Mouse (Mus musculus) embryonic facial prominence, embryonic 12.5 days (tissue): ENCODE measurements around the gene Akip1. TPM values are rescaled to one million over a fixed set of nuclear protein-coding genes. Genes with fewer than 3 reads are reported as not detected.

Source experiments
- ATAC-seq: fragments of 200-750 bp; cut with Nextera tagmentation; 2 replicates; pipeline ENCODE4 v1.8.0; 2017; ENCODE audit not compliant: insufficient number of reproducible peaks, insufficient read depth, low FRiP score, low TSS enrichment
- H3K27ac ChIP-seq: fragments of 300-500 bp; sonication (generic); 2 replicates; pipeline ENCODE4 v1.5.1; 2016; ENCODE audit warnings: mild to moderate bottlenecking
- H3K27me3 ChIP-seq: fragments of 300-500 bp; sonication (generic); 2 replicates; pipeline ENCODE4 v1.6.1; 2016; ENCODE audit warnings: mild to moderate bottlenecking, moderate library complexity
- H3K36me3 ChIP-seq: fragments of 300-500 bp; sonication (generic); 2 replicates; pipeline ENCODE4 v1.6.1; 2016; ENCODE audit warnings: mild to moderate bottlenecking
- H3K4me1 ChIP-seq: fragments of 300-500 bp; sonication (generic); 2 replicates; pipeline ENCODE4 v1.6.1; 2016
- H3K4me2 ChIP-seq: fragments of 300-500 bp; sonication (generic); replicated peaks from 2 replicates; pipeline ENCODE4 v1.6.1; 2016; ENCODE audit warnings: mild to moderate bottlenecking, moderate library complexity
- H3K4me3 ChIP-seq: fragments of 300-500 bp; sonication (generic); 2 replicates; pipeline ENCODE4 v1.5.1; 2016; ENCODE audit warnings: mild to moderate bottlenecking
- H3K9ac ChIP-seq: fragments of 300-500 bp; sonication (generic); 2 replicates; pipeline ENCODE4 v1.6.1; 2016; ENCODE audit warnings: mild to moderate bottlenecking, moderate library complexity
- H3K9me3 ChIP-seq: fragments of 300-500 bp; sonication (generic); 2 replicates; pipeline ENCODE4 v1.6.1; 2016; ENCODE audit warnings: mild to moderate bottlenecking, moderate library complexity
- WGBS: fragments of 180-500 bp; shearing (Covaris S2); methylation state at CpG from one replicate; pipeline ENCODE4 v1.1.7; 2016; 5-methylcytosine and 5-hydroxymethylcytosine counted together
- polyA plus RNA-seq: library from polyadenylated mRNA; unstranded; fragments of >200 nt; fragmentation: Nextera tagmentation; extraction: Ambion mirVana; gene quantifications from 2 replicates; pipeline ENCODE4 v1.2.1, GENCODE M21; 2016

Akip1 gene
- polyA plus RNA-seq, 1 experiment from 2014 or later: 27.7 TPM

GRCm38 (mm10) chr7:109708961-109709382 lies 5.5 kb downstream of the Akip1 start:
- 46% methylated on average over 3 of the region's 3 CpGs for WGBS
- ATAC-seq: no peak
- peak overlapping the region; percentile 60 for H3K27ac ChIP-seq
- no peaks in the 10 kb centered on the region for H3K9me3 ChIP-seq
- H3K9ac ChIP-seq: no peak overlapping the region
- peaks cover 6% of the 10 kb centered on the region; the same call in 1 of the 2 replicates for H3K4me1 ChIP-seq
- no peaks in the 10 kb centered on the region for H3K27me3 ChIP-seq
- H3K4me3 ChIP-seq: no peak overlapping the region
- H3K4me2 ChIP-seq: no peak overlapping the region
- peaks cover 23% of the 10 kb centered on the region for H3K36me3 ChIP-seq

- no peaks in the 10 kb centered on the region for H3K27me3 ChIP-seq
- H3K4me3 ChIP-seq: no peak overlapping the region
- 70% methylated on average over 1 of the region's 1 CpGs for WGBS
- ATAC-seq: no peak
- H3K36me3 ChIP-seq: peaks cover 23% of the 10 kb centered on the region
- H3K4me2 ChIP-seq: no peak overlapping the region
- no peaks in the 10 kb centered on the region for H3K9me3 ChIP-seq
- no peak overlapping the region for H3K27ac ChIP-seq
- peaks cover 6% of the 10 kb centered on the region; the same call in 1 of the 2 replicates for H3K4me1 ChIP-seq
- H3K9ac ChIP-seq: no peak overlapping the region
Measured at GRCm38 (mm10) chr7:109710069-109710468, 6.6 kb downstream of the Akip1 start.

GRCm38 (mm10) chr7:109712198-109712597 lies 8.7 kb downstream of the Akip1 start:
- H3K27ac ChIP-seq: no peak overlapping the region
- no peak overlapping the region for H3K4me2 ChIP-seq
- ATAC-seq: no peak
- no peaks in the 10 kb centered on the region for H3K27me3 ChIP-seq
- H3K9me3 ChIP-seq: no peaks in the 10 kb centered on the region
- H3K36me3 ChIP-seq: peaks cover 23% of the 10 kb centered on the region
- peaks cover 6% of the 10 kb centered on the region; the same call in 1 of the 2 replicates for H3K4me1 ChIP-seq
- 84% methylated on average over 7 of the region's 7 CpGs for WGBS
- no peak overlapping the region for H3K4me3 ChIP-seq
- no peak overlapping the region for H3K9ac ChIP-seq

GRCm38 (mm10) chr7:109713434-109713982 lies 10.0 kb downstream of the Akip1 start:
- Histone ChIP-seq H3K4me1 (peaks cover 5% of the 10 kb centered on the region; the same call in 1 of the 2 replicates), H3K4me2 (no peak overlapping the region), H3K4me3 (no peak overlapping the region), H3K9me3 (no peaks in the 10 kb centered on the region), H3K27me3 (no peaks in the 10 kb centered on the region), H3K9ac (no peak overlapping the region), H3K27ac (no peak overlapping the region), H3K36me3 (peaks cover 23% of the 10 kb centered on the region)
- ATAC-seq: no peak
- WGBS: 90% methylated on average over 2 of the region's 2 CpGs

GRCm38 (mm10) chr7:109719286-109719685 lies 15.8 kb downstream of the Akip1 start:
- H3K27me3 ChIP-seq: no peaks in the 10 kb centered on the region
- H3K4me3 ChIP-seq: no peak overlapping the region
- H3K4me1 ChIP-seq: no peaks in the 10 kb centered on the region
- H3K9ac ChIP-seq: no peak overlapping the region
- H3K36me3 ChIP-seq: no peaks in the 10 kb centered on the region
- no peak overlapping the region for H3K27ac ChIP-seq
- 0 out of 2 replicates have a peak, but pooled peaks cover 3% of the 10 kb centered on the region for H3K9me3 ChIP-seq
- no peak overlapping the region for H3K4me2 ChIP-seq
- ATAC-seq: no peak
- 59% methylated on average over 9 of the region's 9 CpGs for WGBS

GRCm38 (mm10) chr7:109722618-109723017 lies 19.1 kb downstream of the Akip1 start:
- no peaks in the 10 kb centered on the region for H3K4me1 ChIP-seq
- no peak overlapping the region for H3K9ac ChIP-seq
- H3K27me3 ChIP-seq: no peaks in the 10 kb centered on the region
- H3K4me2 ChIP-seq: no peak overlapping the region
- WGBS: 97% methylated on average over 2 of the region's 2 CpGs
- no peak for ATAC-seq
- no peak overlapping the region for H3K27ac ChIP-seq
- no peaks in the 10 kb centered on the region for H3K36me3 ChIP-seq
- H3K9me3 ChIP-seq: 0 out of 2 replicates have a peak, but pooled peaks cover 3% of the 10 kb centered on the region
- H3K4me3 ChIP-seq: no peak overlapping the region

GRCm38 (mm10) chr7:109723114-109723513 lies 19.6 kb downstream of the Akip1 start:
- Histone ChIP-seq H3K4me2 (no peak overlapping the region), H3K4me3 (no peak overlapping the region), H3K9me3 (0 out of 2 replicates have a peak, but pooled peaks cover 3% of the 10 kb centered on the region), H3K4me1 (no peaks in the 10 kb centered on the region), H3K36me3 (no peaks in the 10 kb centered on the region), H3K27ac (no peak overlapping the region), H3K9ac (no peak overlapping the region), H3K27me3 (no peaks in the 10 kb centered on the region)
- WGBS: 95% methylated on average over 8 of the region's 8 CpGs
- ATAC-seq: no peak

GRCm38 (mm10) chr7:109723697-109724096 lies 20.2 kb downstream of the Akip1 start, which contains the start of gene BC051019:
Gene BC051019, minus strand, starts transcription at chr7:109723850.
- Histone ChIP-seq H3K4me3 (no peak within 1 kb of the TSS), H3K9ac (no peak within 1 kb of the TSS), H3K27ac (no peak within 1 kb of the TSS), H3K4me2 (no peak within 1 kb of the TSS), H3K9me3 (0 out of 2 replicates have a peak, but pooled peaks cover 3% of the 10 kb centered on the region), H3K27me3 (no peaks in the 10 kb centered on the region), H3K36me3 (no peaks in the 10 kb centered on the region), H3K4me1 (no peaks in the 10 kb centered on the region)
- no peak for ATAC-seq
- 91% methylated on average over 5 of the region's 5 CpGs for WGBS

- peaks cover 13% of the 10 kb centered on the region for H3K4me1 ChIP-seq
- ATAC-seq: no peak
- H3K4me3 ChIP-seq: no peak within 1 kb of the TSS
- H3K9me3 ChIP-seq: no peaks in the 10 kb centered on the region
- no peaks in the 10 kb centered on the region for H3K27me3 ChIP-seq
- 81% methylated on average over 5 of the region's 5 CpGs for WGBS
- no peak within 1 kb of the TSS for H3K9ac ChIP-seq
- H3K4me2 ChIP-seq: no peak within 1 kb of the TSS
- H3K36me3 ChIP-seq: peaks cover 7% of the 10 kb centered on the region
- no peak within 1 kb of the TSS for H3K27ac ChIP-seq
Measured at GRCm38 (mm10) chr7:109731626-109732025, 28.1 kb downstream of the Akip1 start, which contains the start of gene Ascl3. Gene Ascl3, minus strand, starts transcription at chr7:109731726.

- H3K4me3 ChIP-seq: no peak overlapping the region
- ATAC-seq: no peak
- peaks cover 7% of the 10 kb centered on the region for H3K36me3 ChIP-seq
- H3K4me2 ChIP-seq: no peak overlapping the region
- WGBS: 86% methylated on average over 4 of the region's 4 CpGs
- no peaks in the 10 kb centered on the region for H3K27me3 ChIP-seq
- no peak overlapping the region for H3K9ac ChIP-seq
- H3K9me3 ChIP-seq: no peaks in the 10 kb centered on the region
- H3K27ac ChIP-seq: no peak overlapping the region
- H3K4me1 ChIP-seq: peaks cover 12% of the 10 kb centered on the region
Measured at GRCm38 (mm10) chr7:109734806-109735205, 31.3 kb downstream of the Akip1 start.

GRCm38 (mm10) chr7:109739822-109740370 lies 36.4 kb downstream of the Akip1 start:
- H3K36me3 ChIP-seq: peaks cover 25% of the 10 kb centered on the region
- no peak overlapping the region for H3K9ac ChIP-seq
- no peak for ATAC-seq
- H3K27me3 ChIP-seq: no peaks in the 10 kb centered on the region
- 74% methylated on average over 5 of the region's 5 CpGs for whole genome bisulfite sequencing
- H3K4me1 ChIP-seq: no peaks in the 10 kb centered on the region
- H3K27ac ChIP-seq: no peak overlapping the region
- no peak overlapping the region for H3K4me2 ChIP-seq
- H3K9me3 ChIP-seq: no peaks in the 10 kb centered on the region
- no peak overlapping the region for H3K4me3 ChIP-seq

GRCm38 (mm10) chr7:109741060-109741459 lies 37.6 kb downstream of the Akip1 start:
- no peak overlapping the region for H3K4me2 ChIP-seq
- H3K27me3 ChIP-seq: no peaks in the 10 kb centered on the region
- no peak overlapping the region for H3K27ac ChIP-seq
- H3K4me1 ChIP-seq: no peaks in the 10 kb centered on the region
- WGBS: 91% methylated on average over 1 of the region's 1 CpGs
- no peak overlapping the region for H3K9ac ChIP-seq
- no peak overlapping the region for H3K4me3 ChIP-seq
- H3K36me3 ChIP-seq: peaks cover 24% of the 10 kb centered on the region
- ATAC-seq: no peak
- H3K9me3 ChIP-seq: no peaks in the 10 kb centered on the region
